Mouse (Mus musculus) heart, adult 11 months (tissue): Measurements from ENCODE around the gene Fbxo36.
A peak's percentile ranks its signal among the peaks of the same experiment; 100 is the strongest.

ENCODE experiments used
- DNase-seq: peaks from one replicate; pipeline ENCODE4 v3.0.0; 2022

Gene Fbxo36

DNA sequence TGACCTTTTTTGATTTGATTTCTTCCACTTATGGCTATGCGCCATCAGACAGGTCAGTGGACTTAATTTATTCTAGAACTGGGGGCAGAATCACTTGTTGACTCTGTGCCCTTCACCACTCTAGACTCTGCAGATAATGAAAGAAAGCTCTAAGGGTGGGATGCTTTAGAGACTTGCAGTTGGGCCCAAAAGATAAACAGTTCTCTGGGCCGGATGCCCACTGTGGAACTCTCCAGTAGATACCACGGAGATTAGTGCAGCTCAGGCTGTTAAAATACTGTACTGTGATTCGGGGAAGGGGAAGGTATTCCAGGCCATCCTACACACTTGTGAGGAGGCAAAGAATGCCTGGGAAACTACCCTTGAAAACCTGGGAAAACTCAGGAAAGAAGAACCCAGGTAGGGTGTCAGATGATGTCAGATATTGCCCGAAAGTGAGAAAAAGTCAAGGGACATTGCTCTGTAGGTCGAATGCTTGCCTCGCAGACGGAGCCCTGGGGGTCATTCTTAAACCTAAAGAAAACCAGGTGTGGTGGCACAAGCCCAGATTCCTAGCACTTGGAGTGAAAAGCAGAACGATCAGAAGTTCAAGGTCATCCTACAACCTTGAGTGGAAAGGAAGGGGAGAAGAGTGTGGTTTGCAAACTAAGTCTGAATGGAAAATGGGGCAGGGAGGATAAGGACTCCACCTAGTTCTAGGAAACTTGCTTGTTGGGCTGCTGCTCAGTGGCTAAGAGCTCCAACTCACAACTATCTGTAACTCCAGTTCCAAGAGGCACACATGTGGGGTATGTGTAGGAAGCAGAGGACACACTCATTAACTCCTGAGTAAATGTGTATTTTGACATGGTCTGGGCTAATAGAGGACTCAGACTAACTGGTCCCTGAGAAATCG is 21.0 kb downstream of the Fbxo36 start:
- no peak for DNase-seq

- DNase-seq: no peak
Measured at GRCm38 (mm10) chr1:84861255-84861630, 21.6 kb downstream of the Fbxo36 start.

GRCm38 (mm10) chr1:84864645-84865044 is 25.0 kb downstream of the Fbxo36 start:
- no peak for DNase-seq

DNA sequence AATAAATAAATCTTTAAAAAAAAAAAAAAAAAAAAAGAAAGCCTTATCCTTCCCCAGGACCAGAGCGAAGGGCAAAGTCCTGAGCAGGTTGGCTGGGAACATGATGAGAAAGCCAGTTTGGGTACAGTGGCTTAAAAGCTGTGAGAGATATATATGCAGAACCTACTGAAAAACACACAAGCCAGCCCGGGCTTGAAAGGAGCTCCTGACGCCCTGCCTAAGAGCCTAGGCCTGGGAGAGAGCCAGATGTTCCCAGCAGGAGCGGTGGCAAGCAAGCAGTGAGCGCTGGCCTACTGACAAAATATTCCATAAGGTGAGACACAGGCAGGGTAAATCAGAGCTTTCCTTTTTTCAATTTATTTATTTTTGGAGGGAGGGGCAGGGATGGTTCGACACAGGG is 26.6 kb downstream of the Fbxo36 start:
- DNase-seq: no peak

GRCm38 (mm10) chr1:84866706-84867230 is 27.1 kb downstream of the Fbxo36 start:
- DNase-seq: no peak

DNA sequence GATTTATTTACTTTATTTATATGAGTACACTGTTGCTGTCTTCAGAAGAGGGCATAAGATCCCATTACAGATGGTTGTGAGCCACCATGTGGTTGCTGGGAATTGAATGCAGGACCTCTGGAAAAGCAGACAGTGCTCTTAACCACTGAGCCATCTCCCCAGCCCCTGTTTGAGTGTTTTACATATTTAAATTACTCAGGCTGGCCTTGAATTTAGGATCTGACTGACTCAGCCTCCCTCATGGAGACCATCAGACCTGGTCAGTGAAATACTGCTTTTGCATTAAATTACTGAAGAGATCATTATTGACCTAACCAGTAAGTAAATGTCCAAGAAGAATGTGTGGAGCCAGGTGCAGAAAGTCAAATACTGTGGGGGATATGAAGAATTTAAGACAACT is 28.7 kb downstream of the Fbxo36 start:
- no peak for DNase-seq

- no peak for DNase-seq
Measured at GRCm38 (mm10) chr1:84868841-84869240, 29.2 kb downstream of the Fbxo36 start.

DNA sequence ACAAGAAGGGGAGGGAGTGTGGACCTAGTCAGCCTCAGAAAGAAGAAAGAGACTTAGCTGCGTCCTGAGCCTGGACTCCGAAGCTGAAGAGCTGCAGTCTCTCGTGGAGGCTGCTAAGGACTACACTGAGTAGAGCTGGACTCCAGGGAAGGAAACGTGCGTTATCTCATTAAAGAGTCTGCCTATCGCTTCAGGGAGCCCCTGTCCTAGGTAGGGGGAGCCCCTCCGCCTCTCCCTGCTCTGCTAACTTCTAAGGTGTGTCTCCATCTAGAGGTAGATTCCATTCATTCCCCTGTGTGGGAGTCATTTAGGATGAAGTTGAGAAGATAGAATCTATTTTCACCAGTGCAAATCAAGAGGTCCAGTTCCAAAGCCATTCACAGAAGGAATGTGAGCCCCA is 29.9 kb downstream of the Fbxo36 start:
- no peak for DNase-seq

DNA sequence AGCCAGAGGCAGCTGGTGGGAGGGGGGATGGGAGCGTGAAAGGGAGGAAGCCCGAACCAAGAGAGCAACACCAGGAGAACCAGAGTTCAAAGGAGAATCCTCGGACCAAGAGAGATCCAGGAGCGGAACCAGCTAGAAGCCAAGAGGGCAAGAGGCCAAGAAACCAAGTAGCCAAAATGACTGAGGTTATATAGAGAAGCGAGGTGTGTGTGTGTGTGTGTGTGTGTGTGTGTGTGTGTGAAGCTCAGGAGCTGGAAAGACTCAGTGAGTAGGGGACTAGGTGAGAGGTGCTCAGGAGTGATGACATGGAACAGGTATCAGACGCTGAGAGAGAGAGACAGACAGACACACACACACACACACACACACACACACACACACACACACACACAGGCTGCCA is 31.5 kb downstream of the Fbxo36 start:
- DNase-seq: no peak

GRCm38 (mm10) chr1:84872105-84872504 is 32.5 kb downstream of the Fbxo36 start:
- DNase-seq: no peak

- no peak for DNase-seq
Measured at GRCm38 (mm10) chr1:84872939-84873338, 33.3 kb downstream of the Fbxo36 start.

GRCm38 (mm10) chr1:84877590-84877989 is 37.9 kb downstream of the Fbxo36 start:
- no peak for DNase-seq

DNA sequence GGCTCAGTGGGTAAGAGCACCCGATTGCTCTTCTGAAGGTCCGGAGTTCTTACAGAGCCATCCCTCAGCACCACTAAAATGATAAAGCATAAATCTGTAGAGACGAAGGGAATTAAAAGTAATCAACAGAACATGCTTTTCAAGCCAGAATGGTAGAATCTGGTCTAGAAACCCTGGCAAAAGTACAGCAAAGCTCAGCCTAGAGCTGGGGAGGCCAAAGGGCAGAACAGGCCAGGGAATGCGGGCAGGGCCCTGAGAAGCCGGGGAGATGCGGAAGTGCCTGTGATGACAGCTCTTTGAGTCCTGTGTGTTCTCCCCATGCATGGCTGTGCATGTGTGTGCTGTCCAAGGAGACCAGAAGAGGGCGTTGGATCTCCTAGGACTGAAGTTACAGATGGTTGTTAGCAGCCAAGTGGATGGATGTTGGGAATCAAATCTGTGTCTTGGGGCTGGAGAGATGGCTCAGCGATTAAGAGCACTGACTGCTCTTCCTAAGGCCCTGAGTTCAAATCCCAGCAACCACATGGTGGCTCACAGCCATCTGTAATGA is 40.0 kb downstream of the Fbxo36 start:
- DNase-seq: no peak

DNA sequence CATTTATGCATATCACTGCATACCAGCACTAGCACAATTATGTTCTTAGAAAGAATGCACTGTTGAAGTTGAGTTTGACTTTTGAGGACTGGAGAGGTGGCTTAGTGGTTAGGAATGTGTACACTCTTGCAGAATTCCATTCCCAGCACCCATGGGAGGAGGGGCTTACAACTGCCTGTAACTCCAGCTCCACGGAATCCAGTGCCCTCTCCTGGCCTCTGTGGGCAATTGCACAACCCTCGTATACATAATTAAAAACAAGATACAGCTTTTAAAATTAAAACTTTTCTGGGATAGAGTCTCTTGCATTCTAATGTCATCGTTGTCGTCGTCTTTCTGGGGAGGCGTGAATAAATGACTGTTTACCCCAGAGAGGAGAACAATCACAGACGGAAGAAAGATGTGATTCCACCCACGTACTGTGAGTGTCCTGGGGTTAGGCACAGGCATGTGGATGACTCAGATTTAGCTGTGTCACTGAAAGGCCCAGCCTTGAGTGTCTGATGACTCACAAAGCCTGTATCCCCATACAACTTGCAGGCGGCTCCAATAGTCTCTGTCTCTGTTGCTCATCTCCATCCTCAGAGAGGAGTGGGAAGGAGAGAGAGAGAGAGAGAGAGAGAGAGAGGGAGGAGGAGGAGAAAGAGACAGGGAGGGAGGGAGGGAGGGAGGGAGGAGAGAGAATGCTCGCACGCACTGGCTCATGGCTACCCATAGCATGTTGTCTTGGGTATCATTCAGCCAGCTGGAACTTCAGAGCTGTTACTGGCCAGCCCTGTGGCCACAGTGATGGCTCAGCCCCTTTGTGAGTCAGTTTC is 41.8 kb downstream of the Fbxo36 start:
- DNase-seq: peak; percentile 93

DNA sequence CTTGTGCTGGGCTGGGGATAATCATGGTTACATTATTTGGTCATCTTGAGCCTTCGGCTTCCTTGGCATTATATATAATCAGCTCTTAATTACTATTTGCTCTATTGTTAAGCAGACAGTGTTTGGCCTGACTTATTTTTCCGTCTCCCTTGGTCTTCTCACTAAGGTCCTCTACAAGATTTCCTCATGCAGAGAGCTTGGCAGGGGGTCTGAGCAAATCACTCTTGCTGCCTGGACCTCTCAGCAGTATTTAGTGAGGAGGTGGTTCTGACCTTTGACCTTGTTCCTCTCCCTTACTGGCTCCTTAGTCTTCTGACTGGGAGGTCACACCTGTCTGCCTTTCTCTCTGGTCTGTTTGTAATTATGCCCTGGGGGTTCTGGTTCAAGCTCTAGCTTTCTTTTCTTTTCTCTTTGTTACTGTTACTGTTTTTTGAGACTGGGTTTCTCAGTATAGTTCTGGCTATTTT is 42.5 kb downstream of the Fbxo36 start:
- DNase-seq: no peak

- DNase-seq: no peak
Measured at GRCm38 (mm10) chr1:84882937-84883336, 43.3 kb downstream of the Fbxo36 start.

- DNase-seq: no peak
Measured at GRCm38 (mm10) chr1:84883889-84884288, 44.2 kb downstream of the Fbxo36 start.

- DNase-seq: no peak
Measured at GRCm38 (mm10) chr1:84885174-84885573, 45.5 kb downstream of the Fbxo36 start.

DNA sequence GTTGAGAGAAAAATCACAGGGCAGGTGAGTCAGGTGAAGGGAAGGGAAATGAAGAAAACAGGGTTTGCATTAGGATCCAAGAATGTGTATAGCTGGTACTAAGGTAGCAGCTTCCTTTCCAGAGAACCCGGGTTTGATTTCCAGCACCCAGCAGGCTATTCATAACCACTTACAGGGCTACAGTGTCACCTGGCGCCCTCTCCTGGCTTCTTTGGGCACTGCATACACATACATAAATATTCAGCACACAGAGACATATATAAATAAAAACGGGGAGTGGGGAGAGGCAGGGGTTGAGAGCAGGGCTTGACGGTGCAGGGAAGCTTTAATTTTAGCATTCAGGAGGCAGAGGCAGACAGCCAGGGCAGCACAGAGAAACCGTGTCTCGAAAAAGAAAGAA is 46.3 kb downstream of the Fbxo36 start:
- DNase-seq: no peak

GRCm38 (mm10) chr1:84889330-84890004 is 49.8 kb downstream of the Fbxo36 start:
- DNase-seq: no peak

DNA sequence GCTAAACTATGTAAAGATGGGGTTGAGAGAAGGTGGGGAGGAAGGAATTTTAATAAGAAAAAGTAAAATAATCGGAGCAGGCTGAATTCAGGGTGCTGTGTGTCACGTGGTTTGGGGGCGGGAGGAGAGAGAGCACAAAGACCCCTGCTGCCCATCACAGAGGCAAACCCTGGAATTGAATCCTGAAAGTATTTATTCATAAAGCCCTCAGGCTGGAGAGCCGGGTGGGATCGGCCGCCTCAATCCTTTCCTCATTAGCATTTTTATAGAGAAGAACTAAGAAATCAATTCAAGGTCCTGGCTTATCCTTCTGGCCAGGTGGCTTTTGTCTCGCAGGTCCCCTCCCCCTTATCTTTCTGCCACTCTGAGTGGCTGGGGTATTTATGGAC is 50.4 kb downstream of the Fbxo36 start:
- DNase-seq: no peak

GRCm38 (mm10) chr1:84890503-84890902 is 50.9 kb downstream of the Fbxo36 start:
- no peak for DNase-seq

- DNase-seq: no peak
Measured at GRCm38 (mm10) chr1:84891746-84892145, 52.1 kb downstream of the Fbxo36 start.
